Mouse (Mus musculus): ENCODE data around the gene Arl5c. TPM values are rescaled to one million over a fixed set of nuclear protein-coding genes. Genes with fewer than 3 reads are reported as not detected.

The Arl5c gene
- polyA plus RNA-seq, 1 experiment from 2014 or later, result 13.4 TPM

GRCm38 (mm10) chr11:98001986-98002385, 6.0 kb upstream of the Arl5c start:
- Histone ChIP-seq H3K4me1 (peaks cover 18% of the 10 kb centered on the region), H3K36me3 (0 out of 2 replicates have a peak, but pooled peaks cover 5% of the 10 kb centered on the region), H3K9ac (no peak overlapping the region), H3K27ac (no peak overlapping the region), H3K27me3 (replicated peaks) (peaks cover 25% of the 10 kb centered on the region), H3K4me2 (no peak overlapping the region), H3K9me3 (no peaks in the 10 kb centered on the region), H3K4me3 (replicated peaks) (no peak overlapping the region)
- no peak for ATAC-seq (ENCODE audit: insufficient read depth, low FRiP score, low read depth)
- 68% methylated on average over 6 of the region's 6 CpGs for WGBS

- ATAC-seq (ENCODE audit: insufficient read depth, low FRiP score, low read depth), result no peak
- 42% methylated on average over 11 of the region's 11 CpGs for WGBS
Measured at GRCm38 (mm10) chr11:98001351-98001824, 5.4 kb upstream of the Arl5c start.

GRCm38 (mm10) chr11:98000378-98001140, 4.6 kb upstream of the Arl5c start:
- H3K4me1 ChIP-seq, result peaks cover 22% of the 10 kb centered on the region
- no peak overlapping the region for H3K9ac ChIP-seq
- H3K4me3 ChIP-seq (replicated peaks), result no peak overlapping the region
- H3K27ac ChIP-seq, result no peak overlapping the region
- peaks cover 25% of the 10 kb centered on the region for H3K27me3 ChIP-seq (replicated peaks)
- ATAC-seq (ENCODE audit: insufficient read depth, low FRiP score, low read depth), result no peak
- no peaks in the 10 kb centered on the region for H3K9me3 ChIP-seq
- H3K36me3 ChIP-seq, result 0 out of 2 replicates have a peak, but pooled peaks cover 5% of the 10 kb centered on the region
- WGBS, result 29% methylated on average over 7 of the region's 7 CpGs
- no peak overlapping the region for H3K4me2 ChIP-seq

More at GRCm38 (mm10) chr11:98001351-98001824, 5.4 kb upstream of the Arl5c start:
- no peak overlapping the region for H3K4me2 ChIP-seq
- H3K36me3 ChIP-seq, result 0 out of 2 replicates have a peak, but pooled peaks cover 5% of the 10 kb centered on the region
- H3K4me3 ChIP-seq (replicated peaks), result no peak overlapping the region
- H3K4me1 ChIP-seq, result peaks cover 18% of the 10 kb centered on the region
- peaks cover 25% of the 10 kb centered on the region for H3K27me3 ChIP-seq (replicated peaks)
- H3K9me3 ChIP-seq, result no peaks in the 10 kb centered on the region
- no peak overlapping the region for H3K9ac ChIP-seq
- no peak overlapping the region for H3K27ac ChIP-seq

GRCm38 (mm10) chr11:97999748-98000147, 3.8 kb upstream of the Arl5c start:
- H3K4me2 ChIP-seq, result no peak overlapping the region
- no peak overlapping the region for H3K9ac ChIP-seq
- ATAC-seq (ENCODE audit: insufficient read depth, low FRiP score, low read depth), result no peak
- no peak overlapping the region for H3K4me3 ChIP-seq (replicated peaks)
- peaks cover 26% of the 10 kb centered on the region for H3K4me1 ChIP-seq
- H3K27ac ChIP-seq, result no peak overlapping the region
- H3K36me3 ChIP-seq, result 0 out of 2 replicates have a peak, but pooled peaks cover under 1% of the 10 kb centered on the region
- WGBS, result 56% methylated on average over 5 of the region's 5 CpGs
- no peaks in the 10 kb centered on the region for H3K9me3 ChIP-seq
- H3K27me3 ChIP-seq (replicated peaks), result peaks cover 25% of the 10 kb centered on the region

GRCm38 (mm10) chr11:97998898-97999608, 3.1 kb upstream of the Arl5c start:
- Histone ChIP-seq H3K27ac (no peak overlapping the region), H3K9me3 (no peaks in the 10 kb centered on the region), H3K4me3 (replicated peaks) (no peak overlapping the region), H3K36me3 (no peaks in the 10 kb centered on the region), H3K27me3 (replicated peaks) (peaks cover 25% of the 10 kb centered on the region), H3K4me2 (no peak overlapping the region), H3K4me1 (peaks cover 32% of the 10 kb centered on the region), H3K9ac (no peak overlapping the region)
- WGBS, result 40% methylated on average over 7 of the region's 7 CpGs
- no peak for ATAC-seq (ENCODE audit: insufficient read depth, low FRiP score, low read depth)

GRCm38 (mm10) chr11:97998074-97998793, 2.3 kb upstream of the Arl5c start:
- peaks cover 30% of the 10 kb centered on the region for H3K4me1 ChIP-seq
- no peak for ATAC-seq (ENCODE audit: insufficient read depth, low FRiP score, low read depth)
- 73% methylated on average over 11 of the region's 11 CpGs for WGBS

GRCm38 (mm10) chr11:97997387-97997960, 1.5 kb upstream of the Arl5c start:
- peaks cover 22% of the 10 kb centered on the region for H3K4me1 ChIP-seq
- no peak overlapping the region for H3K27ac ChIP-seq
- H3K9ac ChIP-seq, result no peak overlapping the region
- H3K4me2 ChIP-seq, result no peak overlapping the region
- H3K9me3 ChIP-seq, result no peaks in the 10 kb centered on the region
- no peak for ATAC-seq (ENCODE audit: insufficient read depth, low FRiP score, low read depth)
- 78% methylated on average over 8 of the region's 8 CpGs for WGBS
- H3K4me3 ChIP-seq (replicated peaks), result no peak overlapping the region
- H3K36me3 ChIP-seq, result no peaks in the 10 kb centered on the region
- peaks cover 25% of the 10 kb centered on the region for H3K27me3 ChIP-seq (replicated peaks)

More at GRCm38 (mm10) chr11:97998074-97998793, 2.3 kb upstream of the Arl5c start:
- Histone ChIP-seq H3K36me3 (no peaks in the 10 kb centered on the region), H3K4me3 (replicated peaks) (no peak overlapping the region), H3K9me3 (no peaks in the 10 kb centered on the region), H3K27ac (no peak overlapping the region), H3K9ac (no peak overlapping the region), H3K27me3 (replicated peaks) (peaks cover 25% of the 10 kb centered on the region), H3K4me2 (no peak overlapping the region)

- WGBS, result 76% methylated on average over 1 of the region's 1 CpGs
- Histone ChIP-seq H3K27me3 (replicated peaks) (peaks cover 20% of the 10 kb centered on the region), H3K27ac (no peak overlapping the region), H3K9ac (no peak overlapping the region), H3K9me3 (no peaks in the 10 kb centered on the region), H3K4me3 (replicated peaks) (no peak overlapping the region), H3K36me3 (no peaks in the 10 kb centered on the region), H3K4me1 (peaks cover 22% of the 10 kb centered on the region), H3K4me2 (no peak overlapping the region)
- no peak for ATAC-seq (ENCODE audit: insufficient read depth, low FRiP score, low read depth)
Measured at GRCm38 (mm10) chr11:97996691-97997090, 710 bp upstream of the Arl5c start.

GRCm38 (mm10) chr11:97994539-97995100, 1.4 kb downstream of the Arl5c start:
- ATAC-seq (ENCODE audit: insufficient read depth, low FRiP score, low read depth), result peak; percentile 53; the same call in 1 of the 2 replicates
- H3K4me1 ChIP-seq, result peaks cover 22% of the 10 kb centered on the region
- peak overlapping the region; percentile 50 for H3K4me3 ChIP-seq (replicated peaks)
- H3K9me3 ChIP-seq, result no peaks in the 10 kb centered on the region
- no peak overlapping the region for H3K9ac ChIP-seq
- no peaks in the 10 kb centered on the region for H3K36me3 ChIP-seq
- H3K4me2 ChIP-seq, result peak overlapping the region; percentile 93
- H3K27ac ChIP-seq, result no peak overlapping the region
- peaks cover 2% of the 10 kb centered on the region; the same call in 1 of the 2 replicates for H3K27me3 ChIP-seq (replicated peaks)
- WGBS, result 11% methylated on average over 13 of the region's 13 CpGs

- H3K9ac ChIP-seq, result peak overlapping the region; percentile 78
- H3K4me2 ChIP-seq, result peak overlapping the region; percentile 63
- ATAC-seq (ENCODE audit: insufficient read depth, low FRiP score, low read depth), result peak; percentile 87
- no peaks in the 10 kb centered on the region for H3K9me3 ChIP-seq
- H3K36me3 ChIP-seq, result no peaks in the 10 kb centered on the region
- under 1% methylated on average over 26 of the region's 26 CpGs for WGBS
- H3K27me3 ChIP-seq (replicated peaks), result peaks cover 17% of the 10 kb centered on the region
- H3K4me3 ChIP-seq (replicated peaks), result peak overlapping the region; percentile 95
- peaks cover 14% of the 10 kb centered on the region; the same call in 1 of the 2 replicates for H3K4me1 ChIP-seq
- H3K27ac ChIP-seq, result peak overlapping the region; percentile 93
Measured at GRCm38 (mm10) chr11:97988530-97989096, 7.4 kb downstream of the Arl5c start.

Data from stomach, embryonic 15.5 days (tissue).